Mouse (Mus musculus) heart, adult 8-10 months (tissue): Measurements from ENCODE around the gene Klk7. TPM values are rescaled to one million over a fixed set of nuclear protein-coding genes. Genes with fewer than 3 reads are reported as not detected.

Source experiments
- DNase-seq: peaks from one replicate; pipeline ENCODE4 v3.0.0; 2022; ENCODE audit warnings: low spot score
- total RNA-seq, 4 experiments: library from RNA; stranded (reverse); gene quantifications; 2 replicates each; pipeline ENCODE4 v1.2.4; 2022

Klk7 gene
- total RNA-seq, 4 experiments from 2014 or later = not detected

GRCm38 (mm10) chr7:43797333-43797769 is 13.7 kb upstream of the Klk7 start, which contains the start of gene Klk8:
Klk8 (plus strand) TSS chr7:43797577.
- DNase-seq = peak; percentile 13

GRCm38 (mm10) chr7:43797844-43798462 is 13.1 kb upstream of the Klk7 start:
- peak; percentile 44 for DNase-seq

DNA sequence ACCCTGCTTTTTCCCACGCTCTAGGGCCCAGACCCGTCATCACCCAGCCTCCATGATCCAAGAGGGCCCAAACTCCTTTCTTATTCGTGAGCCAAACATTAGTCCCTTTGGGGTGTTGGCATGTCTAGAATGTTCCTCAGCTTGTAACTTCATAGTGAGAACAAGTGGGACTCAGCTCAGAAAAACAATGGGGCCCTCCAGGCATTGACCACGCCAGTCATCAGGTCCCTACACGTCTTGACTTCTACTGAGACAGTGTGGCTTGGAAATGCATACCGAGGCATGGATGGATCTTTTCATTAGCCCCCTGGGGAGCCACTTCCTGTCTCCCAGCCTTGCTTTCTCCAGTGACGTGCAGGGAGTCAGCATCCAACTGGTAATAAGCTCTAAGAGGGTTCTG is 11.2 kb upstream of the Klk7 start:
- no peak for DNase-seq

DNA sequence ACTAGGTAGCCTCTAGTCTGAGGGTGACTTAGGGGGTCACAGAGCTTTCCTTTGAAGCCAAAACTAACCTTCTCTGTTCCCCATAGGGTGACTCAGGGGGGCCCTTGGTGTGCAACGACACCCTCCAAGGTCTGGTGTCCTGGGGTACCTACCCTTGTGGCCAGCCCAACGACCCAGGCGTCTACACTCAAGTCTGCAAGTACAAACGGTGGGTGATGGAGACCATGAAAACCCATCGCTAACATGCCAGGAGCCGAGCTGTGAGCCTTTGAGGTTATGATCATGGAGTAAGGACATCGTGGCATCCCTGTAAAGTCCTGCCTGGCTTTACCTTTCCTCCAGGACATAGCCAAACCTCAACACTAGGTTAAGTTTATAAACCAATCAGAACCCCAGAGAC is 4.1 kb downstream of the Klk7 start:
- DNase-seq = no peak

DNA sequence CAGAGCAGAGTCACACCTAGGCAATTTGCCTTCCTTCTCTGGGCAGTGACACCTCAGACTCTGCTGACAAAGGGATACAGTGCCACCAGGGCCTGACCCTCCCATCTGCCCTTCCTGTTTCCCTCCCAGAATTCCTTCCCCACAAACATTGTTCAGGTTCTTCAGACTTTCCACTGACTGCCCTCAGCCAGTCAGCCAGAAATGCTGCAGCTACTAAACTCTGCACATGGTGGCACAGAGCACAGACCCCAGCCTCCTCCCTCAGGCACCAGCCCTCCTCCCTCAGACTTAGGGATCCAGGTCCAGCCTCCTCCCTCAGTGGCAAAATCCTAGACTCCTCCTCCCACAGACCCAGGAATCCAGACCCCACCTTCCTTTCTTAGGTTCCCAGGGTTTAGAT is 5.7 kb downstream of the Klk7 start:
- DNase-seq = no peak

GRCm38 (mm10) chr7:43821581-43821980 is 10.5 kb downstream of the Klk7 start:
- DNase-seq = no peak

GRCm38 (mm10) chr7:43824199-43824598 is 13.1 kb downstream of the Klk7 start, which contains the start of gene Klk6:
Klk6 (plus strand) TSS chr7:43824499.
- no peak for DNase-seq

DNA sequence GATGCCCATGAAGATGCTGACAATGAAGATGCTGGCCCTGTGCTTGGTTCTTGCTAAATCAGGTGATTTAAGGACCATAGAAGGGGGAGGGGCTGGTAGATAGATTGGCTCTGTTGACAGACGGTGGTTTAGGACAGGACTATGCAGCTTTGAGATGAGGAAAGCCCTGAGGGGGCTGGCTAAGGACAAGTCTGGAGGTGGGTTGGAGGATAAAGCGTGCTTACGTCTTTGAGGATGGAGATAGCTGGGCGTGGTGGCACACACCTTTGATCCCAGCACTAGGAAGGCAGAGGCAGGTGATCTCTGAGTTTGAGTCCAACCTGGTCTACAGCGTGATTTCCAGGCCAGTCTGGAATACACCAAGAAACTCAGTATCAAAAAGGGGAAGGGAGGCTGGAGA is 15.0 kb downstream of the Klk7 start:
- no peak for DNase-seq

GRCm38 (mm10) chr7:43827706-43828105 is 16.6 kb downstream of the Klk7 start:
- DNase-seq = no peak

GRCm38 (mm10) chr7:43829006-43829405 is 17.9 kb downstream of the Klk7 start:
- DNase-seq = no peak

- no peak for DNase-seq
These were observed 30.6 kb downstream of the Klk7 start, which contains the start of gene Klk5 for GRCm38 (mm10) chr7:43841701-43842100. Klk5 (plus strand) TSS chr7:43841971.

- DNase-seq = no peak
These were observed 32.7 kb downstream of the Klk7 start for GRCm38 (mm10) chr7:43843801-43844200.

DNA sequence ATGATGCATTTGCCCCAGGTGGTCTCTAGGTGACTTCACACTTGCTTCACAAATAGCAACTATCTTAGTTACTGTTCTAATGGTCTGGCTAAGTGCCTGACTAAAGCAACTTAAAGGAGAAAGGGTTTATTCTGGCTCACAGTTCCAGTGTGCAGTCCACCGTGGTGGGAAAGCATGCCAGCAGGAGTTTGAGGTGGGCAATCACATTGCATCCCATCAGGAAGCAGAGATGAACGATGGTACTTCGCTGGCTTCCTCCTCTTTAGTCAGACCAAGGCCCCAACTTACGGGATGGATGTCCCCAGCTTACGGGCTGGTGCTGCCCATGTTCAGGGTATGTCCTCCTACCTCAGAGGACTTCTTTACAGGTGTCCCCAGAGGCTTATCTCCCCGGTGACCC is 40.5 kb downstream of the Klk7 start:
- no peak for DNase-seq

- no peak for DNase-seq
These were observed 43.7 kb downstream of the Klk7 start for GRCm38 (mm10) chr7:43854642-43855380.

DNA sequence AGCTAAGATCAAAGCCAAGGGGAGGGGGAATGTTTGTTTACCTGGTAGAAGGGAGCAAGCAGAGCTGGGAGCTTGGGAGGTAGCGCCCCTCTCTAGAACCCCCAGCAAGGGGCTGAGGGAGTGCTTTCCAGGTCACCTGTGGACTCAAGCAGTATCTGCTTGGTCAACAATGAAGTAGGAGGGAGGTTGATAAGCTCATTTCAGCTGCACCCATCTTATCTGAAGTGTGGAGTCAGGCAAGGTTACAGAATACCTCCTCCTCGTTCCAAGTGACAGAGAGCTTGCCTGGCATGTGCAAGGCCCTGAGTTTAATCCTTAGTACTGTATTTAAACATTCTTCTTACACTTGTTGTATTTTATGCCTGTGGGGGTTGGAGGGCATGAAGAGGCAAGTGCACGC is 44.6 kb downstream of the Klk7 start:
- no peak for DNase-seq

DNA sequence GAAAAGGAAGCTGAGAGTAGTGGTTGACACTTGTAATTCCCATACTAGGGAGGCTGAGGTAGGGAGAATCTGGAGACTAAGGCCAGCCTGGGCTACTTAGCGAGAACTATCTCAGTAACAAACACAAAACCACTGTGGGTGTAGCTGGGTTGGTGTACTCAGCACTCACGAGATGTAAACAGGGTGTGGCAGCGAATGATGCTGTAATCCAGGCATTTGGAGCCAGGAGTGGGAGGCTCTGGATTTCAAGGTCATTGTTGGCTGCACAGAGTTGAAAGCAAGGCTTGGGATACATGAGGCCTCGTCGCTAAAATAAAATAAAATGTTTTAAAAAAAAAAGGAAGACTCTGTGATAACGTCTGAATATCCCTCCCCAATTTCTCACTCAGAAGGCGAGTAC is 45.2 kb downstream of the Klk7 start:
- DNase-seq = no peak

DNA sequence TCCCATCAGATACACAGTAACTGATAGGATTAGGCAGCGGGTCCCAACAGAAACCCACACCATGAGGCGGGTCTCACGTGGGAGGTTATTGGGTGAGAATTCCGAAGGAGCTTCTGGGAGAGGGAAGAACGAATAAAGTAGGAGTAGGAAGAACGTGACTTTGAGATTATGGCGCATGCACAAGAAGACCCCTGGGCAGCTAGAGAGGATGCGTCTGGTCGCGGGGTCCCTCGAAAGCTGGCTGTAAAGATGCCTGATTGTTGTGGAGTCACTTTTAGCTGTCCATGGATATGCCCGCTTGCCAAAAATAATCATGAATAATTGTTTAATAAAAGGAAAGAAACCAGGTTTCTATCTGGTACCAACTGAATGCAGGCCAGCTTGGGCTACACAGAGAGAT is 46.4 kb downstream of the Klk7 start:
- no peak for DNase-seq

- DNase-seq = no peak
These were observed 49.3 kb downstream of the Klk7 start for GRCm38 (mm10) chr7:43860411-43860810.

Other genes starting within 250 kb of the Klk7 start
- gene Zfp658, start 249.0 kb upstream of the Klk7 start, total RNA-seq = 1 to 10 TPM in 1 of 4 experiments, under 1 TPM in 3; 0.66 to 1.1 (median 0.88) TPM
- gene Zfp719, start 231.7 kb upstream of the Klk7 start, total RNA-seq = 1 to 10 TPM; 4.4 to 8.0 (median 5.6) TPM
- gene Zfp819, start 204.1 kb upstream of the Klk7 start, total RNA-seq = not detected
- not detected for gene Ceacam18, start 176.6 kb upstream of the Klk7 start, total RNA-seq
- gene Siglece, start 151.1 kb upstream of the Klk7 start, total RNA-seq = 1 to 10 TPM in 3 of 4 experiments, under 1 TPM in 1; 0.75 to 1.6 (median 1.1) TPM
- 1 to 10 TPM; 2.9 to 3.4 (median 3.1) TPM for gene Ctu1, start 139.3 kb upstream of the Klk7 start, total RNA-seq
- gene Klk14, start 120.9 kb upstream of the Klk7 start, total RNA-seq = under 1 TPM in 3 of 4 experiments, not detected in 1; 0.27 to 0.49 (median 0.34) TPM
- gene Klk13, start 98.7 kb upstream of the Klk7 start, total RNA-seq = not detected
- not detected for gene Klk12, start 42.4 kb upstream of the Klk7 start, total RNA-seq
- gene Klk11, start 36.7 kb upstream of the Klk7 start, total RNA-seq = under 1 TPM in 3 of 4 experiments, not detected in 1; 0.32 to 0.79 (median 0.37) TPM
- gene Klk10, start 30.3 kb upstream of the Klk7 start, total RNA-seq = under 1 TPM; 0.22 to 0.57 (median 0.25) TPM
- not detected for gene Klk9, start 19.4 kb upstream of the Klk7 start, total RNA-seq
- 10 to 100 TPM in 3 of 4 experiments, 1 to 10 TPM in 1; 9.4 to 12.4 (median 11.2) TPM for gene Klk8, start 13.7 kb upstream of the Klk7 start, total RNA-seq
- gene Klk6, start 13.2 kb downstream of the Klk7 start, total RNA-seq = not detected
- gene Klk5, start 30.7 kb downstream of the Klk7 start, total RNA-seq = not detected
- gene Klk4, start 69.9 kb downstream of the Klk7 start, total RNA-seq = not detected
- not detected for gene Klk15, start 122.4 kb downstream of the Klk7 start, total RNA-seq
- not detected for gene Klk1b8, start 139.4 kb downstream of the Klk7 start, total RNA-seq
- not detected for gene Klk1b1, start 155.5 kb downstream of the Klk7 start, total RNA-seq
- gene Klk1b9, start 164.8 kb downstream of the Klk7 start, total RNA-seq = not detected
- gene Klk1b11, start 184.6 kb downstream of the Klk7 start, total RNA-seq = not detected
- gene Klk1b26, start 200.9 kb downstream of the Klk7 start, total RNA-seq = 1 to 10 TPM; 1.7 to 7.4 (median 4.1) TPM
- not detected for gene Klk1b27, start 241.0 kb downstream of the Klk7 start, total RNA-seq